Mouse (Mus musculus): Measurements from ENCODE around the gene Rin2.

Gene Rin2

GRCm38 (mm10) chr2:145736543-145736942 lies 61.5 kb downstream of the Rin2 start:
- no peak for DNase-seq

- DNase-seq, result no peak
Measured at GRCm38 (mm10) chr2:145737196-145737595, 62.2 kb downstream of the Rin2 start.

- no peak for DNase-seq
Measured at GRCm38 (mm10) chr2:145740729-145741128, 65.7 kb downstream of the Rin2 start.

GRCm38 (mm10) chr2:145742795-145743710 lies 68.0 kb downstream of the Rin2 start:
- DNase-seq, result no peak

- DNase-seq, result no peak
Measured at GRCm38 (mm10) chr2:145746406-145746805, 71.4 kb downstream of the Rin2 start.

GRCm38 (mm10) chr2:145749645-145750044 lies 74.6 kb downstream of the Rin2 start:
- no peak for DNase-seq

- no peak for DNase-seq
Measured at GRCm38 (mm10) chr2:145752572-145752971, 77.6 kb downstream of the Rin2 start.

GRCm38 (mm10) chr2:145753973-145754372 lies 79.0 kb downstream of the Rin2 start:
- no peak for DNase-seq

- DNase-seq, result no peak
Measured at GRCm38 (mm10) chr2:145755864-145756822, 81.1 kb downstream of the Rin2 start.

- DNase-seq, result no peak
Measured at GRCm38 (mm10) chr2:145760121-145760520, 85.1 kb downstream of the Rin2 start.

GRCm38 (mm10) chr2:145761436-145761835 lies 86.4 kb downstream of the Rin2 start:
- no peak for DNase-seq

- DNase-seq, result no peak
Measured at GRCm38 (mm10) chr2:145769964-145770363, 94.9 kb downstream of the Rin2 start.

GRCm38 (mm10) chr2:145770730-145771536 lies 95.9 kb downstream of the Rin2 start:
- no peak for DNase-seq

GRCm38 (mm10) chr2:145783247-145783646 lies 108.2 kb downstream of the Rin2 start:
- DNase-seq, result peak; percentile 52

- peak; percentile 56 for DNase-seq
Measured at GRCm38 (mm10) chr2:145784246-145784935, 109.4 kb downstream of the Rin2 start.

GRCm38 (mm10) chr2:145784964-145785363 lies 109.9 kb downstream of the Rin2 start:
- DNase-seq, result no peak

GRCm38 (mm10) chr2:145785758-145786617 lies 111.0 kb downstream of the Rin2 start:
- DNase-seq, result peak; percentile 76

- DNase-seq, result no peak
Measured at GRCm38 (mm10) chr2:145786618-145786932, 111.6 kb downstream of the Rin2 start.

GRCm38 (mm10) chr2:145787486-145787885 lies 112.5 kb downstream of the Rin2 start:
- no peak for DNase-seq

GRCm38 (mm10) chr2:145788562-145789346 lies 113.7 kb downstream of the Rin2 start:
- no peak for DNase-seq
